Mouse (Mus musculus): ENCODE results near the gene Irx4. TPM values are rescaled to one million over a fixed set of nuclear protein-coding genes. Genes with fewer than 3 reads are reported as not detected.

Irx4 gene
- polyA plus RNA-seq, 1 experiment from 2014 or later, result 62.4 TPM

DNA sequence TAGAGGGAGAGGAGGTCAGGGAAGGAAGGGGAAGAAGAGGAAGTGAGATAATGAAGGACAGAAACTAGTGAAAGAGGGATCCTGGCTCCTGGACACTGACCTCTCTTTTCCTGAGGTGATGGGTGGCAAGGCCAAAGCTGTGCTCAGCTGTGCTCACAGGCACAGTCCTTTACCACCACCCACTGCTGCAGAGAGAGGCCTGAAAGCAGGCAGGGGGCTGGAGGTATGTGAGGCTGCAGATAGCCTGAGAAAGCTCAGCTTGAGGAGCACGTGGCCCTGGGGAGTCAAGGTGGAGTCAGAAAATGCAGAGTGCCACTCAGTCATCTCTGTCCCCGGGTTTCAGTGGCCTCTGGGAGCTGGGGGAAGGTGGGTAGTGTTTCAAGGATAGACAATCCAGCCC, 30.8 kb downstream of the Irx4 start:
- H3K4me2 ChIP-seq, result no peak overlapping the region

DNA sequence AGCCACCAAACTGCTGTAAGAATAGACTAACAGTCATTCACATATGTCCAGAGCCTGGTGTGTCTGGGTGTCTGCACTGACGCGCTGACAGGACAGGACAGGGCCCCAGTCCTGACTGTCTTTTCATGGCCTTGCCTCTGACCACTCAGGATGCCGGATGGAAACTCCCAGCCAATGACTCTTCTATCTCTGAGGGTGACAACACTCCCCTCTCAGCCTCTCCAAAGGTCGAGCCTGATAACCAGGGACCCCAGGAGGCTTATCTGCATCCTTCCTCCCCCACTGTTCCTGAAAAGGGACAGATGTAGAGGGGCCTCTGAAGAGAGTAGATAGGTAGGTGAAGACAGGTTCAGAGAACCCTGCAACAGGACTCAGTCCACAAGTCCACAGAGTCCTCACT, 38.4 kb downstream of the Irx4 start:
- H3K9me3 ChIP-seq (replicated peaks), result no peaks in the 10 kb centered on the region
- H3K4me1 ChIP-seq (replicated peaks), result peaks cover 36% of the 10 kb centered on the region
- H3K9ac ChIP-seq, result no peak overlapping the region
- H3K4me2 ChIP-seq, result 0 out of 2 replicates have a peak overlapping the region, but pooled peaks have one; percentile 28
- H3K27ac ChIP-seq (ENCODE audit: poor library complexity, severe bottlenecking), result peak overlapping the region; percentile 94
- H3K36me3 ChIP-seq, result no peaks in the 10 kb centered on the region
- WGBS, result 9% methylated on average over 4 of the region's 4 CpGs
- no peaks in the 10 kb centered on the region for H3K27me3 ChIP-seq (replicated peaks)
- H3K4me3 ChIP-seq, result no peak overlapping the region
- peak; percentile 91 for ATAC-seq (ENCODE audit: insufficient number of reproducible peaks, low FRiP score)

More for the DNA sequence above, 30.8 kb downstream of the Irx4 start:
- peak overlapping the region; percentile 24; the same call in 1 of the 2 replicates for H3K9ac ChIP-seq
- no peak overlapping the region for H3K4me3 ChIP-seq
- 8% methylated on average over 2 of the region's 2 CpGs for WGBS
- no peaks in the 10 kb centered on the region for H3K27me3 ChIP-seq (replicated peaks)
- ATAC-seq (ENCODE audit: insufficient number of reproducible peaks, low FRiP score), result peak; percentile 64; the same call in 1 of the 2 replicates
- H3K27ac ChIP-seq (ENCODE audit: poor library complexity, severe bottlenecking), result peak overlapping the region; percentile 86
- H3K4me1 ChIP-seq (replicated peaks), result peaks cover 44% of the 10 kb centered on the region
- H3K9me3 ChIP-seq (replicated peaks), result no peaks in the 10 kb centered on the region
- no peaks in the 10 kb centered on the region for H3K36me3 ChIP-seq

DNA sequence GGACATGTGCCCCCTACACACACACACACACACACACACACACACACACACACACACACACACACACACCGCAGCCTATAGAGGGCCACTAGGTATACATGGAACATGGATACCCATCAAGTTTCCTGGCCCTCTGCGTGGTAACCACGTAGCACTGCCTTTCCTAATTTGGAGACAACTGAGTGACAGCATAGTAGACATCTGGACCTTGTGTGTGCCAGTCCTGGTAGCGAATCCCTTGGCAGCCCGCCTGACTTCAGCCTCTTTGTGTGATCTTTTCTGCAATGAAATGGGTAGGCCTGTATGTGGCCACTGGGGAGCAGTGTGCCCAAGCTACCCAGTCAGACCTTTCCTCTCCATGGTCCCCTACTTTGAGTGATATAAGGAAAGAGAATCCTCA, 39.0 kb downstream of the Irx4 start:
- Histone ChIP-seq H3K27me3 (replicated peaks) (no peaks in the 10 kb centered on the region), H3K4me1 (replicated peaks) (peaks cover 42% of the 10 kb centered on the region), H3K9ac (0 out of 2 replicates have a peak overlapping the region, but pooled peaks have one; percentile 20), H3K4me2 (no peak overlapping the region), H3K9me3 (replicated peaks) (no peaks in the 10 kb centered on the region), H3K27ac (ENCODE audit: poor library complexity, severe bottlenecking) (peak overlapping the region; percentile 94), H3K36me3 (no peaks in the 10 kb centered on the region), H3K4me3 (no peak overlapping the region)
- peak; percentile 38 for ATAC-seq (ENCODE audit: insufficient number of reproducible peaks, low FRiP score)
- 42% methylated on average over 5 of the region's 5 CpGs for WGBS

DNA sequence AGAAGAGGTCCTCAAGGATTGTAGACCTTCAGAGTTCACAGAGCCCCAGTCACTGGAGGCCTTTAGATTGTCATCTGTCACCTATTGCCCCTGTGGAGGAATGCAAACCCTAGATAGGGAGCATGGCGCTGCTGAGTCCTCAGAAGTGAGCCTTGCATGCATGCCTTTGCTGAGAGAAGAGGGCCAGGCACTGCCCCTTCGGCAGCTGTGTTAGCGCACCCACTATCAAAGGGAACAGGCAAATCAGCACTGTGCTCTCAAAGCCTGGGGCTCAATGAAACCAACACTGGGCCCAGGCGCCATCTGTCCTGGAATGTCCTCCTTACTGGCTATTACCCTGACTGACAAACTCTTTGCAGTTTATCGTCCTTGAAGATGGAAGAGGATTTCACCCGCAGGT, 44.5 kb downstream of the Irx4 start:
- no peaks in the 10 kb centered on the region for H3K36me3 ChIP-seq
- ATAC-seq (ENCODE audit: insufficient number of reproducible peaks, low FRiP score), result no peak; the same call in none of the 2 replicates
- H3K9ac ChIP-seq, result no peak overlapping the region
- peaks cover 50% of the 10 kb centered on the region for H3K4me1 ChIP-seq (replicated peaks)
- peak overlapping the region; percentile 79 for H3K27ac ChIP-seq (ENCODE audit: poor library complexity, severe bottlenecking)
- WGBS, result 25% methylated on average over 6 of the region's 6 CpGs
- 0 out of 2 replicates have a peak, but pooled peaks cover 5% of the 10 kb centered on the region for H3K27me3 ChIP-seq (replicated peaks)
- H3K9me3 ChIP-seq (replicated peaks), result no peaks in the 10 kb centered on the region
- H3K4me3 ChIP-seq, result no peak overlapping the region
- H3K4me2 ChIP-seq, result peak overlapping the region; percentile 11; the same call in 1 of the 2 replicates

DNA sequence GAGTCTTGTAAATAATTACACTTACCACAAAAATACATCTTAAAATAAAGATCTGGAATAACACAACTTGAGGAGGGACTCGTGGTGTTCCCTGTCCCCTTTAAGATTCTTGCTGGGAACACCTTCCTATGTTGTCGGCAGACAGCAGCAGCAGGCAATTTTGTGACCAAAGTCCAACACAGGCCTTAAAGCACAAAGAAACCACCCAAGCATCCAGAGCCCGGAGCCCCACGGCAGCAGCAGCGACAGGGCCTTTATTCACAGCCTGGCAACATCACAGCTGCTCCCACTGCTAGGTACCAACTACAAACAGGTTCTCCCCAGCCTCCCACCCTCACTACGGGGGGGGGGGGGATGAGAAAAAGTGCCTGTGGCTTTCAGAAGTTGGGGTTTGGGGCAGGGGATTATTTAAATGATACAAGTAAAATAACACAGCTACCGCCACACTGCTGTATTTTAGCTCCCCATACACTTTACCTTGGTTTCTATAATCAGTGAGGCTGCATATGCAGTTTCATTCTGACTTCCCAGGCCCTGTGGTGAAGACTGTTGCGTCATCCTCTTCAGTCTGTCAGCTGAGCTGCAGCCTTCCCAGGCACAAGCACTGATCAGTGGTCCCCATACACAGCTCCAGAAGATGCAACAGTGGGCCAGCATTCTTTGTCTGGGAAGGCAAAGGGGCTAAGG, 45.3 kb downstream of the Irx4 start:
- no peak for ATAC-seq (ENCODE audit: insufficient number of reproducible peaks, low FRiP score)
- Histone ChIP-seq H3K27me3 (replicated peaks) (0 out of 2 replicates have a peak, but pooled peaks cover 5% of the 10 kb centered on the region), H3K4me2 (peak overlapping the region; percentile 28; the same call in 1 of the 2 replicates), H3K27ac (ENCODE audit: poor library complexity, severe bottlenecking) (peak overlapping the region; percentile 81), H3K9me3 (replicated peaks) (no peaks in the 10 kb centered on the region), H3K9ac (peak overlapping the region; percentile 62), H3K36me3 (no peaks in the 10 kb centered on the region), H3K4me3 (no peak overlapping the region), H3K4me1 (replicated peaks) (peaks cover 45% of the 10 kb centered on the region)
- 52% methylated on average over 8 of the region's 8 CpGs for WGBS

DNA sequence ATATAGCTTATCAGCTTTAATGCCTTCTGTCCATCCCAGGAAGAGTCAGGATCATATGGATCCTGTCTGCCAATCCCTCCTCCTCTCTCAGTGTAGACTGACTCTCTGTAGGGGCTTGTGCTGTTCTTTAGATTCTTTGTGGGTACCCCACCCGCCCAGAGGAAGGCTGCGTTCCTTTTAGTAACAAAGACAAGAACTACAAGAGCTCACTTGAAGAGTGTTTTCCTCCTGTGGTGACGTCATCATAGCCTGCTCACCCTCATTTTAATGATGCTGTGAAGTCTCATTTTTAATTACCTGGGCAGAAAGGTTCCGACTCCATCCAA, 45.8 kb downstream of the Irx4 start:
- Histone ChIP-seq H3K27ac (ENCODE audit: poor library complexity, severe bottlenecking) (peak overlapping the region; percentile 81), H3K4me2 (no peak overlapping the region)
- 49% methylated on average over 4 of the region's 4 CpGs for WGBS

DNA sequence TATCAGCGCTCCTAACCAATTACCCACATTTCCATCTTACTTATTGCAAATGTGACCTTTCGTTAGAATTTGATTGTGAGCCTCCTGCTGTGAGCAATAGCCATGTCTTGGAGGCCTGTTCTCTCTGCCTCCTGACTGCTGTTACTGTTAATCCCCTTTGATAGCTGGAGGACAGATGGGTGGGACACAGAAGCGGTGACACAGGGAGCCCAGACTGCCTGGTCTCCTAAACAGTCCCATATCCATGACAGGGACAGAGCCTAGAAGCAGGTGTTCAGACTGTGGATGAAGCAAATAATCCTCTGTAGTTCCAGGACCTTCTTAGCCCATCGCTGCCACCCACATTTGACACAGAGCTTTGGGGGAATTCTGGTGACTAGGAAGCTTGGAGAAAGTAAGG, 46.2 kb downstream of the Irx4 start:
- ATAC-seq (ENCODE audit: insufficient number of reproducible peaks, low FRiP score), result no peak
- Histone ChIP-seq H3K4me2 (no peak overlapping the region), H3K36me3 (no peaks in the 10 kb centered on the region), H3K9me3 (replicated peaks) (no peaks in the 10 kb centered on the region), H3K27ac (ENCODE audit: poor library complexity, severe bottlenecking) (peak overlapping the region; percentile 19), H3K9ac (no peak overlapping the region), H3K4me1 (replicated peaks) (peaks cover 38% of the 10 kb centered on the region), H3K4me3 (no peak overlapping the region), H3K27me3 (replicated peaks) (0 out of 2 replicates have a peak, but pooled peaks cover 5% of the 10 kb centered on the region)
- WGBS, result 64% methylated on average over 4 of the region's 4 CpGs

More for the DNA sequence above, 45.8 kb downstream of the Irx4 start:
- H3K4me1 ChIP-seq (replicated peaks), result peaks cover 41% of the 10 kb centered on the region
- no peak overlapping the region for H3K9ac ChIP-seq
- H3K4me3 ChIP-seq, result no peak overlapping the region
- no peaks in the 10 kb centered on the region for H3K36me3 ChIP-seq
- no peak for ATAC-seq (ENCODE audit: insufficient number of reproducible peaks, low FRiP score)
- no peaks in the 10 kb centered on the region for H3K9me3 ChIP-seq (replicated peaks)
- 0 out of 2 replicates have a peak, but pooled peaks cover 5% of the 10 kb centered on the region for H3K27me3 ChIP-seq (replicated peaks)

DNA sequence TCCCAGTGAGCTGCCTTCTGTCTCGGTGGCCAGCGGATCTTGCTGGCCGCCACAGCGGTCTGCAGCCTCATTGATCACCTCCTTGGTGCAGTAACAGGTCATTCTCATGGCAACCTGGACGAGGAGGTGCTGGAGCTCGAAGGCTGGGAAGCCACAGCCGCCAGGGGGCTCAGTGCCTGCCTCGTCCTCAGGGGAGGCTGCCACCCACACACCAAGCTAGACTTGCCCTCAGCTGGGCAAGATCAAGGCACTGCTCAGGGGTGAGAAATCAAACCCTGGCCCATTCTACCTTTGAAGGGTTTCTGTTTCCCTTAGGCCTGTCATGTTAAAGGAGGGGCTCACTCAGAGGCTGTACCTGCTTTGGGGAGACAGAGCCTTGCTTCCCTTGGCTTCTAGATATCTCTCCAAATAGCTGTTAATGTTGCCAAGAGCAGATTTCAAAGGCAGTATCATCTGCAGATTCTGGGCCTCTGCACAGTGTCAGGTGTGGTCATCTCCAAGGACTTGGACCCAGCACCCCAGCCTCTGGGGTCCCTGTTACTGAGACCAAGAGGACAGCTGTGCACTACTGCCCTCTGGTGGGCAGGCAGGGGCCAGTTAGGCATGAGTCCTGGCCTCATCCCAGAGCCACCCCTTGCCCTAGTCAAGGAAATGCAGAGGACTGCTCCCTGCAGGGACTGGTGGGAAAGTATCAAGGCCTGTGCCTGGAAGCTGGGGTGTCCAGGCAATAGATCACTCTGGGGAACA, 50.1 kb downstream of the Irx4 start:
- Histone ChIP-seq H3K36me3 (no peaks in the 10 kb centered on the region), H3K4me3 (no peak overlapping the region), H3K4me2 (no peak overlapping the region), H3K27ac (ENCODE audit: poor library complexity, severe bottlenecking) (no peak overlapping the region), H3K9ac (no peak overlapping the region), H3K9me3 (replicated peaks) (no peaks in the 10 kb centered on the region), H3K4me1 (replicated peaks) (peaks cover 24% of the 10 kb centered on the region), H3K27me3 (replicated peaks) (0 out of 2 replicates have a peak, but pooled peaks cover 5% of the 10 kb centered on the region)
- ATAC-seq (ENCODE audit: insufficient number of reproducible peaks, low FRiP score), result peak; percentile 75
- WGBS, result 25% methylated on average over 8 of the region's 8 CpGs

Other genes starting within 250 kb of the Irx4 start
- 155 and 157 TPM in 2 replicates for gene Mrpl36, start 68.0 kb downstream of the Irx4 start, polyA plus RNA-seq (2016; fragmentation: Nextera tagmentation; extraction: Ambion mirVana)
- 565 and 582 TPM in 2 replicates for gene Ndufs6, start 68.1 kb downstream of the Irx4 start, polyA plus RNA-seq (2016; fragmentation: Nextera tagmentation; extraction: Ambion mirVana)
- 24.1 and 25.1 TPM in 2 replicates for gene Lpcat1, start 206.7 kb downstream of the Irx4 start, polyA plus RNA-seq (2016; fragmentation: Nextera tagmentation; extraction: Ambion mirVana)